Mouse (Mus musculus) layer of hippocampus, adult 18-20 months (tissue): Measurements from ENCODE around the gene Man1c1. TPM values are rescaled to one million over a fixed set of nuclear protein-coding genes. Genes with fewer than 3 reads are reported as not detected.

Experiments used
- DNase-seq, 2 experiments: peaks; one replicate each; pipeline ENCODE4 v3.0.0; 2022; ENCODE audit warnings: low spot score in 2 of 2
- total RNA-seq, 2 experiments: library from RNA; stranded (reverse); gene quantifications; 2 replicates each; pipeline ENCODE4 v1.2.3; 2021

Gene Man1c1
- total RNA-seq, 2 experiments from 2014 or later = 24.1 to 26.7 TPM

DNA sequence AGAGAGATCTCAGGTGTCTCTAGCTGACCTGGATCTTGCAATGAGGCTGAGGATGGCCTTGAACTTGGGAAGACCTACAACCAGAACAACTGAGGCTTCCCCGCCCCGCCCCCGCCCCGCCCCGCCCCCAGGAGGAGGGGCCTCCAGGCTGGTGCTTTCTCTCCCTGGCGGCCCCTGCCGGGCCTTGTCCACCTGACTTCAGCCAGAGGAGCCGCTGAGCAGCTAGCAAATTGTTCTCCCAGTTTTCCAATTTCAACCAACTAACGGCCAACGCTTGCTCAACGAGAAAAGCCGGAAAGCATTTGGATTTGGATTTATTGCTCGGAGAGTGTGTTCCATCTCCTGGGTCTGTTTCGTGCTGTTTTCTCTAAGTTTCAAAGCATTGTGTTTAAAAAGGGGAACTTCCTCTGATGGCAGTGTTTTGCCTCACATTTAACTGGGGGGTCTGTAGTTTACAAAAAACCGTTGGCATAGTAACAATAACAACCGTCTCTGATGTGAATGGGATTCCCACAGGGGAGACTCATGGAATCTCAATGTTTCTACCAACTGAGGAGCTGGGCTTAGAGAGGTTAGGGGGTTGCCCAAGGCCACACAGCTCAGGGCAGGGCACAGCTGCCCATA lies 146.4 kb downstream of the Man1c1 start:
- DNase-seq = no peak

GRCm38 (mm10) chr4:134555956-134556580 lies 148.0 kb downstream of the Man1c1 start:
- DNase-seq = no peak

DNA sequence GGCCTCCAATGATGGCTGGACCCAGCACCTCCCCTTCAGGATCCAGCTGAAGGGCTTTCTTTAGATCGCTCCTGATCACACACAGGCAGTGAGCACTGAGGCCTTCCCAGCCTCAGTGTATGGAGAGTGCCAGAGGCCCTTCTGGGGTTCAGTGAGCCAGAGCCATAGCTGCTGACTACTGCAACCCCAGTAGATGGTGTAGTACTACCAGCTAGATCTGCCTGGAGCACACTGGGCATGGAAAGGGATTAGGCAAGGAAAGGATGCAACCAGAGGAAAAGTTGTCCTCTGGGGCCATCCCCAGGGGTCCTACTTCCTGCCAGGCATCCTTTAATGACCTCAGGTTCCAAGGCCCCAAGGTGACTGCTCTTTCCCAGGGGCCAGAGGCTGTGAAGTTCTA lies 150.5 kb downstream of the Man1c1 start:
- no peak for DNase-seq

DNA sequence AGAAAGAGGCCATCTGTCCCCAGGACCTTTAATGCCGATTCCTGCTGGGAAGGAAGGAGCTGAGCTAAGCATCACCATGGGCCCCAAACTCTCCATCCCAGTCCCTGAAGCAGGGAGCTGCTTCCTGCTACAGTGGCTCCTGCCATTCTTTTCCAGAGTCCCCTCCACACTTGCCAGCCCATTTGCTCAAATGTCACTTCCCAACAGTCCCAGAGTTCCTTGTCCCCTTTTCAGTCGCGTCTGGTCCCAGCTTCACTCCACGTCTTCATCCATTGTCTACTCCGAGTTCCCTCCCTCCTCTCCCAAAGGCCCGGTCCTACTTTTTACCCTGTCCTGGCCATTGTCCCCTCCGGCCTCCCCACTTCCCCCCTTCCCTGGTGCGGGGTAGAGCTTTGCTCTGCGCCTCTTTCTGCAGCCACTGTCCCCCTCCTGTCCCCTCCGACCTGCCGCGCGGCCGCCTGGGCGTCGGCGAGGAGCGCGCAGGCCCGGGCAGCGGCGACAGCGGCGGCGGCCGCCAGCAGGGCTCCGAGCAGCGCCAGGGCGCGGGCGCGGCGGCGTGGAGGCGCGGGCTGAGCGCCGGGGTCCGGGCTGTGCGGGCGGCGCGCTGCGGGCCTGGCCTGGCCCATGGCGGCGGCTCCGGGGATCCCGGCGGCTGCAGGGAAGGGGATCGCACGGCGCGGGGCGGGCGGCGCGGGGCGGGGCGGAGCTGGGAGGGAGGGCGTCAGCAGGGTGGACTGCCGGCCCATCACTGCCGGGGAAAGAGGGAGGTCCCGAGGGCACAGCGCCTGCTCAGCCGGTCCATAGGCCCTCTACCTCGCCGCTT lies 152.4 kb downstream of the Man1c1 start, which contains the start of gene Selenon:
TSS of gene Selenon (minus strand) at position 673 of the 823 bp plus-strand sequence.
- no peak for DNase-seq

DNA sequence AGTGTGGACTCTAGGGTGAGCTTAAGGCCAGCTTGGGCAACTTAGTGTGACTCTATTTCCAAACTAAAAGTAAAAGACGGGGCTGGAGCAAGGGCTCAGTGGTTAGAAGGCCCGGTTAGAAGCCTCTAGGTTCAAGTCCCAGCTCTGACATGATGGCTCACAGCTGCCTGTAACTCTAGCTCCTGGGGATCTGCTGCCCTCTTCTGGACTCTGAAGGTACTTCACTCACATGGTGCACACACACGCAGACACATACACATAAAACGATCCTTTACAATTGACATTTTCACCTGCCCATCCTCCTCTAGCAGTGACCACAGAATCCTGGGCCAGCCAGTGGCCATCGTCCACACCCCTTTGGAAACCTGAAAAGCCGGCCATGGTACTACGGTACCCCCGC lies 154.2 kb downstream of the Man1c1 start:
- DNase-seq = no peak

DNA sequence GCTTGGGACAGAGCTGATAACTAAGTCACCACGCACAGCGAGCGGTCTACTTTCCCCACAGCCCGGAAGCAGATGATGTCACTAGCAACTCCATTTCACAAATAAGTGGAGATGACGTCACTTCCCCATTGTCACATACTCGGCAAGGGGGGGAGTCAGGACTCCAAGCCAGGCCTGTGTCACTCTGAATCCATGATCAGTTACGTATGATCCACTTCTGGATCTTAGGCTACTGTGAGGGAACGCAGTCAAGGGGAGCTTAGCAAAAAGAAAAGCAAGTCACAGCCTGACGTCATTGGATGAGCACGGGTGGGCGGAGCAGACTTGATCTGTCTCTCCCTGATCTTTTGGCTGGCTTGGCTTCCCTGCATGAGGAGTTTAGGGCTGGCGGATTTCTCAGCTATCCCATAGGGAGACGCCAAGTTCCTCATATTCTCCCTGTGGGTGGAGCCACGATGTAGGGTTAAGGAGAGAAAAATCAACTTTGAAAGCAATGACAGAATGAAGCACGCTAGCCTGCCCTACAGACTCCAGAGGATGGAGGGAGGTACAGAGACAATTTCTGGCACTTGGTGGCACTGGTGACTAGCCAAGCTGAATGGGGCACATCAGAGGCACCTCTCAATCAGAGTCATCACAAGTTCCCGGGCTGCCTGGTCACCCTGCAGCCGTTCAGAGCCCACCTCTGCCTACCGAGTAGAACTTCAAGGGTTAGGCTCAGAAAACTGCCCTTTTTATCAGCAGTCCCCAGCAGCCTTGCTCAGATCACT lies 155.7 kb downstream of the Man1c1 start:
- no peak for DNase-seq

DNA sequence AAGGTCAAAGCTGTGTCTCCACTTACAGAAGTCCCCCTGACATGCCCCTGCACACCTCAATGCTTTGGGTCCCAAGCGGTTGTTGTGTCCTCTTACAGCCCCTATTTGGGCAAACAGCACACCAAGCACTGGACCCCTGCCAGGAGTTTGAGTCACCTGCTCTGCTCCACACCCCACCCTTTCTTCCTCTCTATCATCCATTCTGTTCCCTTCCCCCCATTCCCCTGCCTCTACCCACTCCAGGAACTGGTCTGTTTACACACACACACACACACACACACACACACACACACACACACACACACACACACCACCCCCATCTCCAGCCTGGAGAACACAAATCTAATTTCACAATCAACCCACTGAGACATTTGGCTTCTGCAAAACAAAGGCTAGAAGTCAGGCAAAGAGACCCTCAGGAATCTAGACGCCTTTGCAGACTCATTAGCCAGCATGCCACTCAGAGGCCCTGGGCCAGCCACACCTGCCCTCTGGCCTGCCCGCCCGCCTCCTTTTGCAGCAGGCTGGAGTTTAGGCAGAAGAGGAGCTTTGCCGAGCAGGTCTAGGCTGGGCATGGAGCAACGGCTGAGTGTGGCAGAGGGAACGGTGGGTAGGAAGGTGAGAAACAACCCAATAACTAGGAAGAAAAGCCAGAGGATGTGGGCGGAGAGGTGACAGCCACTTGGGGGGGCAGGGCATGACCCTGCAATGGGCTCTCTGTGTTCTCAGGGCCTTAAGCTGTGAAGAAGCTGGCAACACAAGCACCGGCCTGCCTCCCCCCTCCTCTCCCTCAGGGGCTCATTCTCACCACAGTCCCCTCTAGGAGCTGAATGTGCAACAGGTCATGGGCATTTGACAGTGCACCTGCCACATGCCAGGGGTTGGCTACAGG lies 157.0 kb downstream of the Man1c1 start:
- no peak for DNase-seq

- DNase-seq = peak; percentile 85 to 97
Observed at GRCm38 (mm10) chr4:134543261-134543660, 160.8 kb downstream of the Man1c1 start.

- DNase-seq = no peak
Observed at GRCm38 (mm10) chr4:134542726-134543125, 161.4 kb downstream of the Man1c1 start.

- DNase-seq = no peak
Observed at GRCm38 (mm10) chr4:134538997-134539580, 165.0 kb downstream of the Man1c1 start.

DNA sequence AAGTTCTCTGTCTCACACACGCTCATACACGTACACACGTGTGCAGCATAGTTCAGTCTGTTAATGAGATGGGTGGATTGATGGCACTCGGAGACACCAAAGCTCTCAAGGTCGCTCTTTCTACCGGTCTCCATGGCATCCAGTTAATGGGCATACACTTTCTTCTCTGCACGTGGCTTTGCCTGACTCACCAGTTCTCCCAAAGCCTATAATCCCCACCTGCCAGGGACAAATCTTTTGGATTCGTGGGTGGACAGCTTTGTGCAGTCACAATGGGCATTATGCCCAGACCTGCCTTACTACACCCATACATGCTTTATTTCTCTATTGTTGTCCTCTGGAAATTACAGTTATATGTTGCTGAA lies 168.3 kb downstream of the Man1c1 start:
- DNase-seq = peak; percentile 55 to 74

- peak; percentile 97 for DNase-seq
Observed at GRCm38 (mm10) chr4:134534932-134535786, 168.9 kb downstream of the Man1c1 start, which contains the start of gene Mtfr1l. Gene Mtfr1l (minus strand): TSS chr4:134535387.

- DNase-seq = no peak
Observed at GRCm38 (mm10) chr4:134534124-134534886, 169.8 kb downstream of the Man1c1 start.

GRCm38 (mm10) chr4:134533421-134533820 lies 170.7 kb downstream of the Man1c1 start:
- no peak for DNase-seq

DNA sequence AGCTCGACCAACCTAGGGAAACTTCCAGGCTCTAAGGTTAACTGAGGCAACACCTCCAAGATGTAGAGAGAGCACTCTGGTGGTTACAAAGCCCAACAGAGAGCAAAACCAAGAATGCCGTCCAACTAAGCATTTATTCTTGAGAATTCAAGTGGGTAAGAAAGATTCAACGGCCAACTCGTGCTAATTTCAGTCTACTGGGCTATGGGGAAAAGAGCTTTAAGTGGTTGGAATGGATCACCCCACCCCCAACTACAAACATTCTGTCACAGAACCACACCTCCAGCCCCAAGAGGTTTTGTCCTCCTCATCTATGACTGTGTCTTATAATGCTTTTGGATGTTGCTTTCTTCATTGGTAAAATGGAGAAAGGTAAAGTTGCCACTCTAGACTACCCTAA lies 171.2 kb downstream of the Man1c1 start:
- no peak for DNase-seq

GRCm38 (mm10) chr4:134526220-134526619 lies 177.9 kb downstream of the Man1c1 start:
- DNase-seq = no peak

DNA sequence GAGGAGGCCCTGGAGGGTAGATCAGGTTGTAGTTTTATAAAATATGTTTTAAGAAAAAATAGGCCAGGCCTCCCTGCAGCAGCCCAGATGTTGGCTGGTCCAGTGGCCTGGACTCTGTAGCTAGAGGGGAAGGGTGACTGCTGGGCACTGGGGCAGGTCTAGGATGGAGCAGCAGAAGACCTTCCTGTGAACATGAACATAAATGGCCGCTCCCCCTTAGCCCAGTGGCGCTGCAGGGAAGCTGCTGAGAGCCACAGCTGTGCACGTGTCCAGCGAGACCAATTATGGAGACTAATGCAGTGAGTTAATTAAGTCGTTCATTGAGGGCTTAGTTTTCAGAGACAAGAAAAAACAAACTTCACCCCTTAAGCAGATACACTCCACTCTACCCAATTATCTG lies 178.3 kb downstream of the Man1c1 start:
- no peak for DNase-seq

DNA sequence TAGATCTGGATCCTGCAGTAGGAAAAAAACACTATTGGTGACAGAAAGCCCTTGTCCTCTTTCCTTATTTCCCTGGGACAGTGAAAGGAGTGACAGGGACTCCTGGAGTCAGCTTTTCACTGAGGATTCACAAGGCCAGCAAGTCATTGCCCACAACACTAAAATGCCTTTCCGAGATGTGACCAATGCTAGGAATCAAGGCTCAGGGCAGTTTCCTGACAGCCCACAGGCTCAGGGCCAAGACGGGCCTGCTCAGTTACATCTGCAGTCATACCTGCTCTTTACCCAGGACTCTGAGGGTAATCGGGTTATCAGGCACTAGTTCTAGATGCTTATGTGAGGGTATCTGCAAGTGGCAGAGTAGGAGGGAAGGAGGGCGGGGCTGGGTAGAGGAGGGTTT lies 180.6 kb downstream of the Man1c1 start:
- no peak for DNase-seq
